Mouse (Mus musculus) neural tube, embryonic 13.5 days (tissue): ENCODE results near the gene Hivep3. TPM values are rescaled to one million over a fixed set of nuclear protein-coding genes. Genes with fewer than 3 reads are reported as not detected.
A peak's percentile ranks its signal among the peaks of the same experiment; 100 is the strongest.

Experiments
- ATAC-seq: fragments of 200-750 bp; cut with Nextera tagmentation; 2 replicates; pipeline ENCODE4 v1.8.0; 2017; ENCODE audit warnings: low read depth, mild to moderate bottlenecking, moderate TSS enrichment, moderate library complexity
- H3K27ac ChIP-seq: fragments of 300-500 bp; sonication (generic); replicated peaks from 2 replicates; pipeline ENCODE4 v1.5.1; 2015; ENCODE audit warnings: moderate library complexity, mild to moderate bottlenecking, inconsistent platforms
- H3K27me3 ChIP-seq: fragments of 300-500 bp; sonication (generic); 2 replicates; pipeline ENCODE4 v1.6.1; 2015; ENCODE audit warnings: mild to moderate bottlenecking, inconsistent platforms
- H3K36me3 ChIP-seq: fragments of 300-500 bp; sonication (generic); 2 replicates; pipeline ENCODE4 v1.6.1; 2015; ENCODE audit warnings: mild to moderate bottlenecking, inconsistent platforms
- H3K4me1 ChIP-seq: fragments of 300-500 bp; sonication (generic); replicated peaks from 2 replicates; pipeline ENCODE4 v1.6.1; 2015; ENCODE audit warnings: inconsistent platforms
- H3K4me2 ChIP-seq: fragments of 300-500 bp; sonication (generic); 2 replicates; pipeline ENCODE4 v1.6.1; 2015; ENCODE audit warnings: inconsistent platforms, mild to moderate bottlenecking, moderate library complexity
- H3K4me3 ChIP-seq: fragments of 300-500 bp; sonication (generic); 2 replicates; pipeline ENCODE4 v1.5.1; 2015; ENCODE audit warnings: mild to moderate bottlenecking, inconsistent platforms
- H3K9ac ChIP-seq: fragments of 300-500 bp; sonication (generic); 2 replicates; pipeline ENCODE4 v1.6.1; 2015; ENCODE audit warnings: moderate library complexity, mild to moderate bottlenecking, inconsistent platforms
- H3K9me3 ChIP-seq: fragments of 300-500 bp; sonication (generic); 2 replicates; pipeline ENCODE4 v1.6.1; 2016; ENCODE audit warnings: inconsistent platforms
- WGBS: fragments of 180-500 bp; shearing (Covaris S2); methylation state at CpG from one replicate; pipeline ENCODE4 v1.1.7; 2015; 5-methylcytosine and 5-hydroxymethylcytosine counted together
- polyA plus RNA-seq: library from polyadenylated mRNA; unstranded; fragments of >200 nt; fragmentation: Nextera tagmentation; extraction: Ambion mirVana; gene quantifications from 2 replicates; pipeline ENCODE4 v1.2.1, GENCODE M21; 2015

The Hivep3 gene
- polyA plus RNA-seq, 1 experiment from 2014 or later: 20.6 TPM

DNA sequence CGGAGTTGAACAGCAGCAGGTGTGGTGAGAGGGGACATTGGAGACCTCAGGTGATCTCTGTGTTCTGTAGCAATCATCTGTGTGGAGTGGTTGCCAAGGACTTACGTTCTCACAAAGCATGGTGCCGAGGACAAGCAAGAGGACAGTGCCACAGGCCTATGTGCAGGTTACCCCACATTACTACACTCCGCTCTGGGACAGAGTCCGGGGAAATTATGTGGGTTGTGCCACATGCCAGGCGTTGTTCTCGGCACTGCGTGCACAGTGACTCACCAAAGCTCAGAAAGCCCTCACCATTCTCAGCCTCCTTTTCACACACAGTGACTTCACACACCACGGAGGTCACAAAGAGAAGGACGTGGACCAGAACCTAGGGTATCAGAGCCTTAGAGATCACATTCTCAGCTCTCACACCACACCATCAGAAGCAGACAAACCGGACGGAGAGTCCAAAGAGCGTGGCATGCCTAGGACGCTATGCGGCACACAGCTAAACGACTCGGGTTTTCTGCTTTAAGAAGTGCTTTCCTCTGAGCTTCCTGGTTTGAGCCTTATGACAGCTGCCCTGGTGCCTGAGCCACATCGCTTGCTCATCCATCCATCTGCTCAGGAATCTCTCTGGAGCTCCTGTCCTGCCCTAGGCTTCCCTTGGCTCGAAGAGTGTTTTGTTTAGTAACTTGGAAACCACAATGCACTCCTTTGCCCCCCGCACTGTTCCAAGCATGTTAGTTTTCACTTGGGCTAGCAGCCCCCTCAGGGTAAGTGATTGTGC, 330.0 kb downstream of the Hivep3 start:
- 92% methylated on average over 20 of the region's 20 CpGs for WGBS

DNA sequence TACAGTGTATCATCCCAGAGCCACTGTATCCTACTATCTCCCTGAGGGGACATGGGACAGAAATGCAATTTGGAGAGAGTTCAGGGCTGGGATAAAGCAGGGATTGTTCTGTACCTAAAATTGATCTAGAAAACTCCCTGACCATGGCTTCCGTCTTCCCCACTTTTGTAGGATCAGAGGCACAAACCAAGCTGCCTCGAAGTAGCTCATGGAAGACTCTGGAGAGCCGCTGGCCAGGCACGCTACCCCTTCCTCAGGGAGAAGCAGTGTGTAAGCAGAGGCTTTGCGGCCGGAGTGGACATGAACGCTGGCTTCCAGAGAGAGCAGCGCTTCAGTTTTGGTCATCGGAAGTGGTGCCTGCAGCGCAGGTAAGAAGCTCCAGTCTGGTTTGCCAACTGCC, 331.1 kb downstream of the Hivep3 start, which contains the start of gene AL607142.1:
AL607142.1 (plus strand) TSS at position 301 of the 400 bp plus-strand sequence.
- Histone ChIP-seq H3K9me3 (no peaks in the 10 kb centered on the region), H3K36me3 (no peaks in the 10 kb centered on the region), H3K9ac (no peak within 1 kb of the TSS), H3K27ac (no peak within 1 kb of the TSS), H3K4me1 (peaks cover 12% of the 10 kb centered on the region), H3K27me3 (no peaks in the 10 kb centered on the region), H3K4me2 (no peak within 1 kb of the TSS), H3K4me3 (no peak within 1 kb of the TSS)
- ATAC-seq: no peak
- WGBS: 94% methylated on average over 10 of the region's 10 CpGs

More for the DNA sequence above, 330.0 kb downstream of the Hivep3 start:
- no peaks in the 10 kb centered on the region for H3K27me3 ChIP-seq
- peaks cover 12% of the 10 kb centered on the region for H3K4me1 ChIP-seq
- H3K9ac ChIP-seq: no peak overlapping the region
- H3K4me3 ChIP-seq: no peak overlapping the region
- H3K9me3 ChIP-seq: no peaks in the 10 kb centered on the region
- H3K36me3 ChIP-seq: no peaks in the 10 kb centered on the region
- no peak overlapping the region for H3K4me2 ChIP-seq
- H3K27ac ChIP-seq: no peak overlapping the region
- ATAC-seq: no peak

DNA sequence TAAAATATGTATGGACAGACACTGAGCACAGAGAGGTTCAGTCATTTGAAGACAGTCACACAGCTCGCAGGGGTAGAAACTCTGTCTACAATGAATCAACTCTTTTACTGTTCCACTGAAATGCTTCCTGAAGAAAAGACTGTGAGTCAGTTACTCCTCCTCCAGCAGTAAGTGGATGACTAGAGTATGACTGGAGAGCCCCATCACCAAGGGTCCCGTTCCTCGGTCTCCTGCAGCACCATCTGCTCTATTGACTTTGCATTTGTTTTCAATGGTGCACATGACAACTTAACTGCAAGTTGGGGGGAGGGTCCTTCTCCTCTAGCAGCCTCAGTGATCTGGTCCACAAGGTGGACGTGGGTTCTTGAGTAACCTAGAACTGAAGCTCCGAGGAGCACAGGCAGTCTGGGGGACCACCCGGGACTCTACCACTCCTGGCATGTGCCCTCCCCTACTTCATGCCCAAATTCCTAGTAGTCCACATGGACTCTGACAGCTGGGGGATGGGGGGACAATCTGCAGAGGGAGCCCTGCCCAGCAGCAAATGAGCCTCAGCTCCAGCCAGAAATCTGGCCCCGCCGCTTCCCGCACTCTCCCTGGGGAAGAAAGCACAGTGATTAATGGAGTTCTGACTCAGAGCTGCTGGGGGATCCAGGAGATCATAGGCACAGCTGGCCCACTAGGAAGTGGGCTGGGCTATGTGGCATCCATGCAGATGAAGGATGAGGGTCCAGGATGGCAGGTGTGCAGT, 333.4 kb downstream of the Hivep3 start:
- H3K36me3 ChIP-seq: no peaks in the 10 kb centered on the region
- ATAC-seq: peak; percentile 47; the same call in 1 of the 2 replicates
- no peak overlapping the region for H3K4me2 ChIP-seq
- no peaks in the 10 kb centered on the region for H3K27me3 ChIP-seq
- 58% methylated on average over 9 of the region's 9 CpGs for WGBS
- H3K4me3 ChIP-seq: no peak overlapping the region
- peaks cover 12% of the 10 kb centered on the region for H3K4me1 ChIP-seq
- H3K27ac ChIP-seq: peak overlapping the region; percentile 28; the same call in 1 of the 2 replicates
- no peak overlapping the region for H3K9ac ChIP-seq
- H3K9me3 ChIP-seq: no peaks in the 10 kb centered on the region

DNA sequence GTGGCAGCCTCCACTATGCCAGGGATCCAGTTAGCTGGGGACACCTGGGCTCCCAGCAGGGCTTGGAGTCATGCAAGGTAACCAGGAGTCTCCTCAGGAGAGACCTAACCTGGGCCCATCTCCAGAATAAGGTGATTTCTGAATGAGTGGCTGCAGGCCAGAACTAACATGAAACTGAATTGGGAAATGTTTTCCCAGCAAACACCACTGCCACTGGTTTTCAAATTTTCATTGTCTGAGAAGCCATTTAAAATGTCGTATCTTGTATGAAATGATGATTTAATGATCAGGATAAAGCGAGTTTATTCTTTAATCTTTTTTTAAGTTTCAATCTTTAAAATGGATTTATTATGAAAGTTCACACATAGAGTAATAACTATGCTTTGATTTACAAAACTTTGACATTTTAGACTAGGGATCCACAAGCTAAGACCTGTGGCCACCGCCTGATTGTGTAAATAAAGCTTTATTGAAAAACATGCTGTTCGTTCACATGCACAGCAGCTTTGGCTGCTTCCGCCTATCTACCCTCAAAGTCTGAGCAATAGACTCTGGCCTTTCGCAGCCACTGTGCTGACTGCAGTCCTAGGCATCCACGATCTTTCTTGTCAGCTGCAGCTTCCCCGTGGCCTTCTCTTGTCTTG, 334.1 kb downstream of the Hivep3 start:
- WGBS: 88% methylated on average over 8 of the region's 8 CpGs

DNA sequence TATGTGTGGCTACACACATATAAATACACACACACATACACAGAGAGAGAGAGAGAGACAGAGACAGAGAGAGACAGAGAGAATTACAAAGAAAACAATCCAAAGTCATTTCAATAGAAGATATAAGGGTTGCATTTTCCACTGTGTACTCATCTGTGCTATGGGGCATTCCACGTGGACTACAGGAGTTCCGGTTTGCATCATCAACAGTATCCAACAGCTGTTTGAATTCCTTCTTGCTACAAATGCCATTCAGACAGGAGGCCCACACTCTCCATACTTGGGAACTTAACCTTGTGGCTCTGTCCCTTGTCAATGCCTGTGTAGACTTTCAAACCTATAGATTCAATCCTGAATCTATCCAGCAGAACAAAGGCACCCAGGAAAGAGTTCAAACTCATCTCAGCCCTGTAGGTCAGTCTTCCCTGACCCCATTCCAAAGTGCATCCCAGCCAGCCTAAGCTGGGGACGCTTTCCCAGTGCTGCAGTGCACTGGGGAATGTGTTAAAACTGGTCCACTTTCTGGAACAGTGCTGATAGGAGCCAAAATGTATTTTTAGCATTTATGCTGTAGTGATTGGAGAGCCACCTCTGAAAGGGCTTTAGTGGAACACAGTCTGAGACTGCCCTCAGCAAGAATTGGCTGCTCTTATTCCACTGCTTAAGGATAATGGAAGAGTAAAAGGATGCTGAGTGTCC, 335.4 kb downstream of the Hivep3 start:
- H3K4me1 ChIP-seq: peaks cover 17% of the 10 kb centered on the region
- H3K36me3 ChIP-seq: no peaks in the 10 kb centered on the region
- no peak overlapping the region for H3K4me3 ChIP-seq
- H3K4me2 ChIP-seq: no peak overlapping the region
- no peak overlapping the region for H3K9ac ChIP-seq
- H3K27ac ChIP-seq: no peak overlapping the region
- H3K9me3 ChIP-seq: no peaks in the 10 kb centered on the region
- WGBS: 81% methylated on average over 3 of the region's 3 CpGs
- ATAC-seq: no peak
- no peaks in the 10 kb centered on the region for H3K27me3 ChIP-seq

More for the DNA sequence above, 334.1 kb downstream of the Hivep3 start:
- ATAC-seq: no peak; the same call in 1 of the 2 replicates
- Histone ChIP-seq H3K36me3 (no peaks in the 10 kb centered on the region), H3K27me3 (no peaks in the 10 kb centered on the region), H3K9ac (no peak overlapping the region), H3K4me3 (no peak overlapping the region), H3K4me2 (no peak overlapping the region), H3K4me1 (peaks cover 12% of the 10 kb centered on the region), H3K9me3 (no peaks in the 10 kb centered on the region), H3K27ac (peak overlapping the region; percentile 28; the same call in 1 of the 2 replicates)

DNA sequence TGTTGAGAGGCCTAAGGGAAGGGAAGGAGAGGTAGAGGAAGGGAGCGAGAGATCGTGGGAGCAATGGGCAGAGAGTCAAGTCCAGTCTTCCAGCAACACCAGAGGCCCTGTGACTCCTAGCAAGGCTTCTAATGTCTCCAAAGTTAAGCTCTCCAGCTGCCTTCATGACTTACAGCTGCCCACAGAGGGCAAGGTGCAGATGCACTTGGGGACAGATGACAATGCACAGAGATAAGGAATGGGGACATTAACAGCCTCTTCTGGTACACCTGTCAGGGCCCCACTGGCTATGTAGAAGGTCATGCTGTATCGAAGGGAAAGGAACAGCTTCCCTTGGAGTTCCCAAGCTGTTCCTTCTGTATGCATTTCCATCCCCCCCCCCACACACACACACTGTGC, 336.0 kb downstream of the Hivep3 start:
- peaks cover 22% of the 10 kb centered on the region for H3K4me1 ChIP-seq
- no peak overlapping the region for H3K4me2 ChIP-seq
- no peaks in the 10 kb centered on the region for H3K36me3 ChIP-seq
- no peaks in the 10 kb centered on the region for H3K9me3 ChIP-seq
- ATAC-seq: no peak
- H3K27me3 ChIP-seq: no peaks in the 10 kb centered on the region
- H3K27ac ChIP-seq: no peak overlapping the region
- H3K9ac ChIP-seq: no peak overlapping the region
- 92% methylated on average over 3 of the region's 3 CpGs for WGBS
- no peak overlapping the region for H3K4me3 ChIP-seq

DNA sequence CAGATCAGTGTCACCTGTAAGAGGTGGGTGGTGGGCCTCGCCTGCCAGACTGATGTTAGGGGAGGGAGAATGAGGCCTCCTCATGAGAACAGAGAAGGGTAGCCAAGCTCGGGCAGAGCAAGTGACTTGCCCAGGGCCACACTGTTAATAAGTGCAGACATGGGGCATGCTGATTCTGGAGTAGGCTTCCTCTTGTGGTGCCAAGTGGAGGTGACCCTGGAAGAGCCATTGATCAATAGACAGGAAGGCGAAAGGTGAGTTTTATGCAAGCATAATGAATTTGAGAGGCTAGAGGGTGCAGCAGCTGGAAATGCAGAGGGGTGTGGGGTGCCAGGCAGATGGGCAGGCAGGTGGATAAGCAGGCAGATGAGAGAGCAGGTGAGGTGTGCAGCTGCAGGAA, 337.8 kb downstream of the Hivep3 start:
- WGBS: 68% methylated on average over 3 of the region's 3 CpGs
- ATAC-seq: no peak
- H3K4me2 ChIP-seq: no peak overlapping the region

DNA sequence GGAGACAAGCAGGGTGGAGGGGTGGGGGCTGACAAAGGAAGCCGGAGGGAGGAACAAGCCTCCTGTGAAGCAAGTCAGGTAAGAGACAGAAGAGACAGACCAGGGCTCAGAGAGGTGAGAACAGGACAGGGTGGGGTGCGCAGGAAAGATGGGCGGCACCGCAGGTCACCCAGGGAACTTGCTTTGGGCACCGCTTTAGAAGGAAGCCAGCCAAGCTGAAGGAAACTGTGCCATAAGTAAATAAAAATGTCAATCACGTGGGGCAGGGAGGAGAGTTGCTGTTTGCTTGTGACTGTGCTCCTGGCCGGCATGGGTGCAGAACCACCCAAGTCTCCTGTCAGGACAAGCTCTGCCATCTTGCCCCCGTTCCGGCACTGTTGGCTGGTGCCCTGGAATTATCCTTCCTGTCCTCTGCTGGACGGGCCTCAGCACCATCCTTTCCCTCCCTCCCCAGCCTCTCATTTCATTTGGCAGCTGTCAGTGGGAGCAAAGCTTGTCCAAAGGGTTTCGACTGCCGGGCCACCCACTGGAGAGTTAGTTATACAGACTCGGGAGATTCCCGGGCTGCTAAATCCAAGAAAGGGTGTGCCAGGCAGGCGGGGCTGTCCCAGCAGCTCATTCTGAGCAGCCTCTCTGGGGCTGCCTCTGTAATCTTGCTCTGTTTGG, 338.4 kb downstream of the Hivep3 start:
- WGBS: 65% methylated on average over 15 of the region's 15 CpGs
- no peak overlapping the region for H3K9ac ChIP-seq
- ATAC-seq: no peak
- H3K9me3 ChIP-seq: no peaks in the 10 kb centered on the region
- H3K4me1 ChIP-seq: peaks cover 16% of the 10 kb centered on the region
- no peaks in the 10 kb centered on the region for H3K36me3 ChIP-seq
- H3K27ac ChIP-seq: no peak overlapping the region
- no peak overlapping the region for H3K4me2 ChIP-seq
- no peak overlapping the region for H3K4me3 ChIP-seq
- no peaks in the 10 kb centered on the region for H3K27me3 ChIP-seq

More for the DNA sequence above, 337.8 kb downstream of the Hivep3 start:
- no peak overlapping the region for H3K4me3 ChIP-seq
- H3K4me1 ChIP-seq: peaks cover 22% of the 10 kb centered on the region
- H3K9ac ChIP-seq: no peak overlapping the region
- H3K36me3 ChIP-seq: no peaks in the 10 kb centered on the region
- no peaks in the 10 kb centered on the region for H3K9me3 ChIP-seq
- no peak overlapping the region for H3K27ac ChIP-seq
- H3K27me3 ChIP-seq: no peaks in the 10 kb centered on the region

DNA sequence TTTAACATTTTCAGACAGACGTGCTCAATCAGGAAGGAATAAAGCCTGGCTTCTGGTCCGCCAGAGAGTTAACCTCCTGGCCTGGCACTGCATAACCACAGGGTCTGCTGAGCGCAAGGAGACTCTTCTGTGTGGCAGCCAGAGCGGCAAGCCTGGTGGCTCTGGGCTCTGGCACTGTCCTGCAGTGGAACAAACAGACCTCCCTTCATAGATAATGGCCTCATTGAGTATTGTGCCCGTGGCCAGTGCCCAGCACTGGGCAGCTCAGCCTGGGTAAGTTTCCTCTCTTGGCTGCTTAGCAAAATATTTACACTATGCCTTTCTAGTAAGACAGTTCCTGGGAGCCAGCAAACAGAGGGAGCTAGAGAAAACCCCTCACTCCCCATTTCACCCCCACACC, 340.5 kb downstream of the Hivep3 start:
- H3K36me3 ChIP-seq: no peaks in the 10 kb centered on the region
- 59% methylated on average over 5 of the region's 5 CpGs for WGBS
- 0 out of 2 replicates have a peak, but pooled peaks have one; percentile 52 for ATAC-seq

DNA sequence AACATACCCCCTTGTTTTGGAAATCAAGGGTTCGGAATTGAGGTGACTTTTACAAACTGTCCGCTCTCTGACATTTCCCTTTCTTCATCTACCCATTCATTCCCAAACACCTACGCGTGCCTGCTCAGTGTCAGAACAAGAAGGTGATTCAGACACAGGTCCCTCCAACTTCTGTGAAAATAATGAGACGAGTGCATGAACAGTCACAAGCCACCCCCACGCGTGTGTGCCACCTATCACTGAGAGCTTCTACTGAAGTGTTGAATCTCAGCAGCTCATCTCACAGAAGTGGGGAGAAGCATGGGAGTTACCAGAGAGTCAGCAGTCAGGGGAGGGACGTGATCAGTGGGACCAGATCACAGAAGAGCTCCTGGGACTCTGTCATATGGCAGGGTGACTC, 343.7 kb downstream of the Hivep3 start:
- H3K9ac ChIP-seq: no peak overlapping the region
- H3K4me3 ChIP-seq: no peak overlapping the region
- no peaks in the 10 kb centered on the region for H3K36me3 ChIP-seq
- peaks cover 10% of the 10 kb centered on the region for H3K4me1 ChIP-seq
- no peak overlapping the region for H3K27ac ChIP-seq
- no peaks in the 10 kb centered on the region for H3K9me3 ChIP-seq
- H3K4me2 ChIP-seq: no peak overlapping the region
- ATAC-seq: no peak
- WGBS: 94% methylated on average over 8 of the region's 8 CpGs
- H3K27me3 ChIP-seq: no peaks in the 10 kb centered on the region

More for the DNA sequence above, 340.5 kb downstream of the Hivep3 start:
- no peak overlapping the region for H3K9ac ChIP-seq
- H3K27ac ChIP-seq: 0 out of 2 replicates have a peak overlapping the region, but pooled peaks have one; percentile 38
- H3K27me3 ChIP-seq: no peaks in the 10 kb centered on the region
- no peak overlapping the region for H3K4me2 ChIP-seq
- no peak overlapping the region for H3K4me3 ChIP-seq
- no peaks in the 10 kb centered on the region for H3K9me3 ChIP-seq
- peaks cover 10% of the 10 kb centered on the region for H3K4me1 ChIP-seq

DNA sequence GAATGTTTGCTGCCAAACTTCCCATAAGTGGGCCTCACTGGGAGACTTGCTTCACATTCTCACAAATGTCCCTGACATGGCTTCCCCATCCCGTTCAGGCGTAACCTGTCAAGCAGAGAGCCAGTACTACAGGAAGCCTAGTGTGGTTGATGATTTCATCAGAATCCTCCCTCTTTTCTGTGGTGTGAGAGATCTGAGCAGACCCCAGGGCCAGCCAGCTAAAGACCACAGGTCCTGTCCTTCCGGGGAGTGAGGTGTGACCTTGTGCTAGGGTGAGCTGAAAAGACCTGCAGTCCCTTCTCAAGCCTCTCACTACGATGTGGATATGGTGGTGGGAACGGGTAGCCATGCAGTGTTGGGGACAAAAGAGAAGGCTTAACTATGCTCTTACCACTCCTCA, 348.9 kb downstream of the Hivep3 start:
- WGBS: 95% methylated on average over 5 of the region's 5 CpGs
- H3K36me3 ChIP-seq: no peaks in the 10 kb centered on the region
- no peak for ATAC-seq
- H3K4me2 ChIP-seq: no peak overlapping the region
- H3K4me3 ChIP-seq: no peak overlapping the region
- H3K27ac ChIP-seq: no peak overlapping the region
- no peaks in the 10 kb centered on the region for H3K9me3 ChIP-seq
- no peak overlapping the region for H3K9ac ChIP-seq
- no peaks in the 10 kb centered on the region for H3K27me3 ChIP-seq
- no peaks in the 10 kb centered on the region for H3K4me1 ChIP-seq
